Mouse (Mus musculus) left cerebral cortex, adult 11 months (tissue): ENCODE measurements around the gene Lhx6.

Experiments used
- DNase-seq: peaks from one replicate; pipeline ENCODE4 v3.0.0; 2022; ENCODE audit warnings: low spot score

Lhx6 gene

DNA sequence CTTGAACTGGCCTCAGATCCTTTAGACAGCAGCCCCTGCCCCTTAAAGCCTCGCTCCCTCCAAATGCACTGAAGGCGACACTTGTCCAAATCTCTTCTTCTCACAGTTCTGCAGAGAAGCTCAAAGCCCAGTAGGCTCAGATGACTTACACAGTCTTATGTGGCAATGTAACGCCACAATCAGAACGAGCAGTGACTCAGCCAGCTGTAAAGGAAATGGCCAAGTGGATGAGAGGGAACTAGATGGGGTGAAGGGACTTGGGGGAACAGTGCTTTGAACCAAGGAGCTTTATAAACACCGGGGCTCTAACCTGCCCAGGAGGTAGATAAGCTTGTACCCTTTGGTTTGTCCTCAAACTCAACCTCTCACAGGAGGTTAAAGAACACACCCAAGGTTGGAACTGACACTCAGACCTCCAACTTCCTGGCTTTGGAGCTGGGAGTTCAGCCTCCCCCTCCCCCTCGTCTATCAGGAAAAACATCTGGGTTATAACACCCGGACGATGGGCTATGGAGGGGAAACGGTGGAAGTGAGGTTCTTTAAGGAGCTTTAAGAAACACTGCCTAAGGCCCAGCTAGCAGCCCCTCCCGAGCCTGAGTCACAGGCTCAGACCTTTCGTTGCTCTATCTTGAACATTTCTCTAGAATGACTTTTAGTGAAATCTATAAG lies 69.7 kb downstream of the Lhx6 start:
- DNase-seq, result no peak

GRCm38 (mm10) chr2:36034898-36035297 lies 70.3 kb downstream of the Lhx6 start:
- no peak for DNase-seq

DNA sequence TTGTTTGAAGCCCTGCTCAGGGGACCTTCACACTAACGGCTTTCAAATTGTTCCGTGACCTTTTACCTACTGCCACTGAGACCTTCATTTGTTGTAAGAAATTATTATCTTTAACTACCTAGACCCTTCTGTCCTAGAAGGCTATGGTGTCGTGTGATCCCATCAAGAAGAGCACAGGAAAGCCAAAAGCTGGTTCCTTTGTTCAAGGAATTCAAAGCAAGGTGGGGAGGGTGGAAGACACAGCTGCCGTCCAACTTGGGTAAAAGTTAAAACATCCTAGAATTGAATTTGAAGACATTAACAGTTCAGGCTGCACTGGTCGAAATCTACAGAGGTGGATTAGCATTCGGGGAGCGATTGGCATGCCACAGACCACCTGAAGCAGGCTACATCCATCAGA lies 71.2 kb downstream of the Lhx6 start:
- no peak for DNase-seq

DNA sequence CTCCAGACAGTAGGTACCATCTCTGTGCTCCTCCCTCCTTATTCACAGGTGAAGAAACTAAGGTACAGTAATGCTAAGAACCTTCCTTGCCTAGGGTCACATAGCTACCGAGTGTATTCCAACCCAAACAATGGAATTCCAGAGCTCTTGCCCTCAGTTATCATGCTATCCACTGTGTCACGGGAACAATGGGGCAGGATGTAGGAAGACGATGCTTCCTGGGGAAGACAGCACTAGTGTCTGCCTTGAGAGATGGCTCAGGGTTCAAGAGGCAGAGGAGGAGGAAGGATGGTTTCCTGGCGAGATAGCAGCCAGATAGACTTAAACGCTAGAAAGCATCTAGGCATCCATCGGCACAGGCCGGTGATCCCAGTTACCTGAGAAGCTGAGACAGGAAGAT lies 72.3 kb downstream of the Lhx6 start:
- DNase-seq, result no peak
